Mouse (Mus musculus): ENCODE measurements around the gene Pdap1.

- TF ChIP-seq CTCF (IDR thresholded peaks at IDR 0.05; ENCODE audit: control insufficient read depth, insufficient read depth, insufficient read length) (no peak), USF1 (IDR thresholded peaks at IDR 0.05; ENCODE audit: low read depth) (no peak), FOSL1 (IDR thresholded peaks at IDR 0.05; ENCODE audit: insufficient read depth, low read length, poor library complexity, severe bottlenecking) (no peak), MYOD1 (IDR thresholded peaks at IDR 0.05; ENCODE audit: control insufficient read depth, insufficient read length, low read depth) (no peak), MAX (IDR thresholded peaks at IDR 0.05) (no peak)
These were observed 9.3 kb upstream of the Pdap1 start for GRCm38 (mm10) chr5:145149294-145149693.
